Mouse (Mus musculus) urinary bladder, postnatal 36 days (tissue): ENCODE results near the gene Parp3.

Experiments
- DNase-seq, 2 experiments: peaks; one replicate each; pipeline ENCODE4 v3.0.0; 2022; ENCODE audit warnings: low spot score in 2 of 2, mixed read lengths in 1 of 2

Gene Parp3

DNA sequence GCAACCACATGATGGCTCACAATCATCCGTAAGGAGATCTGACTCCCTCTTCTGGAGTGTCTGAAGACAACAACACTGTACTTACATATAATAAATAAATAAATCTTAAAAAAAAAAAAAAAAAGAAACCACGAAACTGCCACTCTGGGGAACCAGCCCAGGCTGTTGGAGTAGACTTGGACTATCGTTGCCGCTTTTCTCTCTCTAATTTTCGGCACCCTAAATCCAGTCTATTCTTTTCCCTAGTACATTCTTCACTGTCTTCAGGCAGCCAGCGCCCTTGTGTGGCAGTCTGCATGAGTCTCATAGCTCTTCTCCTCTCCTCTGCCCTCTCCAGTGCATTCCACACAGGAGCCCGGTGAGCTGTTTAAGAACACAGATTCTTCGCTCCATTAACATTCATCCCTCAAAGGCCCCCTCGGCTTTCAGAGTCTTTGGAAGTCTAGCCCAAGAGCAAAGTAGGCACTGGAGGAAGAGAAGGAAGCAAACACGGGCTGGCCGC is 48.0 kb downstream of the Parp3 start:
- no peak for DNase-seq

DNA sequence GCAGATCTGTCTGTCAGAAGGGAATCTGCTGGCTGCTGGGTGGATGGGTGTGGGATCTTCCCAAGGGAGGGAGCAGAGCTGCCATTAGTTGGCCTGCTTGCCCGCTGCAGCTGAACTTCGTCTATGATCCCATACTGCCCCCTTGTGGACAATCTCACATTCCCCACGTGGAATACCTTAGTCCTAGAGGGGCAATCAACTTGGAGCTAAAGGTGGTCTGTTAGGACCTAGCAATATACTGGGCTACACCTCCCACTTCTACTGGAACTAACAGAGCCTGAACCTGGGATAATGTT is 54.9 kb downstream of the Parp3 start:
- peak; percentile 76 to 82 for DNase-seq

DNA sequence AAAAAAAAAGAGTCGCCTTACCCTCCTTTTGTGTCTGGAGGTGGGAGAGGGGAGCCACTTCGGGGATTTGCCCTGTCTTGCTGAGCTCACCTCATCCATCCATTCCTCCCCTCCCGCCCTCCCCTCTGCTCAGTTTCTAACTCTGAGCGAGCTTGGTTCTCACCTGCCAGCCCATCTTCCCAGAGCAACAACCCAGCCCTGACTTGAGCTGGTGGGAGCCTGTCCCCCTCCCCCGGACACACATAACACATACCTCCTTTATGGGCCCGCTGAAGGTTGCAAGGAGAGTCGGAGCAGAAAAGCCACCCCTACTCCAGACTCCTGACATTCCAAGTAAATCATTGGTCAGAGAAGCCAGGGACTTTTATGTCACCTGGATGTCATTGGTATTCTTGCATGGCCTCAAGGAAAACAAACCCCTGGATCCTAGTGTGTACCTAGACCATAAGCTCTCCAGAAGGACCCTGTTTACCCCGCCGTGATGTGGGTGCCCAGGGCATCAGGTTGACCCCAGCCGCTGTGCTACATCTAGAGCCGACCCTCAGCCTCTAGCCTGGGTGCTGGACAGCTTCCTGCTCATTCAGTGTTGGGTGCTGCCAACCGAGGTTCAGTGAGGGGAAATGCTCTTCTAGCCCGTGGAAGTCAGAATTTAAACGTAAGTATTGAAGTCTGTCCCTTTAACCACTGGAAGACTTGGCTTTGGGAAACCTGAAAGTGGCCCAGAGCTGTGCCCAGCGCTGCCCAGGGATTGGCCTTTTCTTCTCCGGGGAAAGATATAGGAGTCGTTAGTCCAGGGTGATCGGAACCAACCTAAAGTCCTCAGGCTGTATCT is 55.5 kb downstream of the Parp3 start:
- no peak for DNase-seq

DNA sequence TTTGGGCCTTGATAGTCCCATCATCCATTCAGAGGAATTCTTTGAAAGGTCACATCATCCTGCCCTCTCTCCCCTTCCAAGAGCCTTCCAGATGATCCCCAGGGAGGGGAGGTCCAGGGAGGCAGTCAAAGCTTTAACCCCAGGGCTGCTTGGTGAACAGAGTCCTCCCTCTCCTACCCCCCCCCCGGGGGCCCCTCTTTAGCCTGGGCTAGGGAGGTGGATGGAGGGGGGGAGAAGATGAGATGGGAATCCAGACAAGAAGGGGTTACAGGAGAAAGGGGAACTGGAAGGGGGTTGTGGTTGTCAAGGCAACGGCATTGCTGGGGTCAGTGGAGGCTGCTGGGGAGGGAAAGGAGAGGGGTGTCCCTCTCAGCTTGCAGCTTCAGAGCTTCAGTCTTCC is 56.1 kb downstream of the Parp3 start:
- DNase-seq: no peak
